Mouse (Mus musculus): ENCODE results near the gene Ccdc7a. TPM values are rescaled to one million over a fixed set of nuclear protein-coding genes. Genes with fewer than 3 reads are reported as not detected.

The Ccdc7a gene
- polyA plus RNA-seq, 1 experiment from 2014 or later = not detected

DNA sequence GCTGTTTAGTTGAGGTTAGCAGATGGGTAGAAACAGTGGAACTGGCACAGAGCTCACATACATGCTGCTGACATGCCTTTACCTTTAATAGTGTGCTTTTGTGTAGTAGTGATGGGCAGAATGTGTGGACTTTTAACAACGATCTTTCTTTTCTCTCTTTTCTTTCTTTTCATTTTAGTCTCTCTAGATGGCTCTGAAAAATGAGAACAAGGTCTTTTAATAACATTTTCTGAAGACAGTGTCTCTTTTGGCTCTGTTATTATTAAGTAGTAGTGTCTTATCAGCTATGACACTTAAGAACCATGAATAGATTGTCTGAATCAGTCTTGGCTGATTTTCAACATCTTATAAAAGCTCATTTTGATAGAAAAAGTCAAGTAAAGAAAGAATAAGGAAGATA is 266.7 kb downstream of the Ccdc7a start, which contains the start of gene Gm3952:
TSS of gene Gm3952 (minus strand) at position 101 of the 400 bp plus-strand sequence.
- DNase-seq (ENCODE audit: low spot score) (no peak), ATAC-seq (ENCODE audit: insufficient number of reproducible peaks, low FRiP score, low TSS enrichment, low read depth) (no peak)
- Histone ChIP-seq H3K4me3 (ENCODE audit: low read depth, low read length) (no peak within 1 kb of the TSS), H3K9ac (ENCODE audit: low read length) (no peak within 1 kb of the TSS), H3K4me1 (ENCODE audit: control insufficient read depth, insufficient read depth, low read length) (no peaks in the 10 kb centered on the region), H3K4me2 (ENCODE audit: low read depth, severe bottlenecking) (no peak within 1 kb of the TSS), H3K27me3 (ENCODE audit: control insufficient read depth, insufficient read depth, low read length) (no peaks in the 10 kb centered on the region), H3K27ac (replicated peaks; ENCODE audit: low read depth, low read length) (no peak within 1 kb of the TSS), H3K9me3 (ENCODE audit: control insufficient read depth, low read length) (no peaks in the 10 kb centered on the region), H3K36me3 (ENCODE audit: control insufficient read depth, insufficient read depth, low read length) (no peaks in the 10 kb centered on the region)
- 82% methylated on average over 1 of the region's 1 CpGs for WGBS

DNA sequence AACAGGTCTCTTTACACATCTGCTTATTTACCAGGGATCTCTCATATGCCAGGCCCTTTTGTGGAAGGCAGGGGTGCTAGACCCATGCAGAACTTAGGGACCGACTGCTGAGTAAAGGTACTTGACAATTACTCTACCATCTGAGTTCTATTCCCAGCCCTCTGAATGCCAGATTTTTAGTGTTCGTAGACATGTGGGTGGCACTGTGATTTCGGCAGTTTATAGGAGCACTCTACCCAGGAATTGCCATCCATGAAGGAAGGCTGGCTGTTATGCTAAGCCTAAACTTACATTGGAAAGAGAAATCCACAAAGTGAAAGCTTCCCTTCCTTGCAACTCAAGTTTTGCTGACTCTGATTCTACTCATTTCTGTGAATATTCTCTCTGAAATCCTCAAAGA is 329.6 kb downstream of the Ccdc7a start:
- WGBS = 95% methylated on average over 3 of the region's 3 CpGs
- Histone ChIP-seq H3K9ac (ENCODE audit: low read length) (no peak overlapping the region), H3K27me3 (ENCODE audit: control insufficient read depth, insufficient read depth, low read length) (no peaks in the 10 kb centered on the region), H3K4me1 (ENCODE audit: control insufficient read depth, insufficient read depth, low read length) (no peaks in the 10 kb centered on the region), H3K4me2 (ENCODE audit: low read depth, severe bottlenecking) (no peak overlapping the region), H3K27ac (replicated peaks; ENCODE audit: low read depth, low read length) (no peak overlapping the region), H3K36me3 (ENCODE audit: control insufficient read depth, insufficient read depth, low read length) (peaks cover 7% of the 10 kb centered on the region; the same call in 1 of the 2 replicates), H3K4me3 (ENCODE audit: low read depth, low read length) (no peak overlapping the region), H3K9me3 (ENCODE audit: control insufficient read depth, low read length) (no peaks in the 10 kb centered on the region)
- DNase-seq (ENCODE audit: low spot score) (no peak), ATAC-seq (ENCODE audit: insufficient number of reproducible peaks, low FRiP score, low TSS enrichment, low read depth) (no peak)

GRCm38 (mm10) chr8:128734118-128734517 is 331.2 kb downstream of the Ccdc7a start:
- Histone ChIP-seq H3K4me3 (ENCODE audit: low read depth, low read length) (no peak overlapping the region), H3K36me3 (ENCODE audit: control insufficient read depth, insufficient read depth, low read length) (peaks cover 7% of the 10 kb centered on the region; the same call in 1 of the 2 replicates), H3K9me3 (ENCODE audit: control insufficient read depth, low read length) (no peaks in the 10 kb centered on the region), H3K27me3 (ENCODE audit: control insufficient read depth, insufficient read depth, low read length) (no peaks in the 10 kb centered on the region), H3K4me2 (ENCODE audit: low read depth, severe bottlenecking) (no peak overlapping the region), H3K27ac (replicated peaks; ENCODE audit: low read depth, low read length) (no peak overlapping the region), H3K4me1 (ENCODE audit: control insufficient read depth, insufficient read depth, low read length) (no peaks in the 10 kb centered on the region), H3K9ac (ENCODE audit: low read length) (no peak overlapping the region)
- DNase-seq (ENCODE audit: low spot score) (no peak), ATAC-seq (ENCODE audit: insufficient number of reproducible peaks, low FRiP score, low TSS enrichment, low read depth) (no peak)
- WGBS = 88% methylated on average over 3 of the region's 3 CpGs

DNA sequence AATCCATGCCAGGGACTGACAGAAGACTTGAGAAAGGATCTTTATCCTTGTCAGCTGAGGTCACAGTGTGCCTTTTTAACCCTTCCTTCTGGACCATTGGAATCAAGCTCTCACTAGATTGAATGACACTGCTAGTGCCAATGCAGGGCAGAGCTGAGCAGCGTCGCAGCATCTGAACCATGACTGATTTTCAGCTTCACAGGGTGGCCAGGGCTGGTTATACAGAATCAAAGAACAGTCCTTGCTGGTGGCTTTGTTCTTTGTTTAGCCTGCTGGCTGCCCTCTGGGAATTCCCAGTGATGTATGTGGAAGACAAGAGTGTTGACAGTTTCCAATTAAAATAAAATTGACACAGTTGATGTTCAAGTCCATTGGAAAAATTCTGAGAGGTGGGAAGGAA is 333.1 kb downstream of the Ccdc7a start:
- no peak overlapping the region for H3K27ac ChIP-seq (replicated peaks; ENCODE audit: low read depth, low read length)
- H3K9me3 ChIP-seq (ENCODE audit: control insufficient read depth, low read length) = no peaks in the 10 kb centered on the region
- H3K4me2 ChIP-seq (ENCODE audit: low read depth, severe bottlenecking) = no peak overlapping the region
- peaks cover 9% of the 10 kb centered on the region; the same call in 1 of the 2 replicates for H3K36me3 ChIP-seq (ENCODE audit: control insufficient read depth, insufficient read depth, low read length)
- DNase-seq (ENCODE audit: low spot score) (no peak), ATAC-seq (ENCODE audit: insufficient number of reproducible peaks, low FRiP score, low TSS enrichment, low read depth) (no peak)
- no peaks in the 10 kb centered on the region for H3K27me3 ChIP-seq (ENCODE audit: control insufficient read depth, insufficient read depth, low read length)
- H3K4me3 ChIP-seq (ENCODE audit: low read depth, low read length) = no peak overlapping the region
- H3K9ac ChIP-seq (ENCODE audit: low read length) = no peak overlapping the region
- H3K4me1 ChIP-seq (ENCODE audit: control insufficient read depth, insufficient read depth, low read length) = no peaks in the 10 kb centered on the region
- 76% methylated on average over 2 of the region's 2 CpGs for WGBS

- Histone ChIP-seq H3K4me3 (ENCODE audit: low read depth, low read length) (no peak overlapping the region), H3K27ac (replicated peaks; ENCODE audit: low read depth, low read length) (no peak overlapping the region), H3K9ac (ENCODE audit: low read length) (no peak overlapping the region), H3K9me3 (ENCODE audit: control insufficient read depth, low read length) (no peaks in the 10 kb centered on the region), H3K27me3 (ENCODE audit: control insufficient read depth, insufficient read depth, low read length) (no peaks in the 10 kb centered on the region), H3K36me3 (ENCODE audit: control insufficient read depth, insufficient read depth, low read length) (peaks cover 8% of the 10 kb centered on the region; the same call in 1 of the 2 replicates), H3K4me1 (ENCODE audit: control insufficient read depth, insufficient read depth, low read length) (no peaks in the 10 kb centered on the region), H3K4me2 (ENCODE audit: low read depth, severe bottlenecking) (no peak overlapping the region)
- DNase-seq (ENCODE audit: low spot score) (no peak), ATAC-seq (ENCODE audit: insufficient number of reproducible peaks, low FRiP score, low TSS enrichment, low read depth) (no peak)
- WGBS = 100% methylated on average over 1 of the region's 1 CpGs
These were observed 338.1 kb downstream of the Ccdc7a start for GRCm38 (mm10) chr8:128727213-128727612.

- Histone ChIP-seq H3K4me3 (ENCODE audit: low read depth, low read length) (no peak overlapping the region), H3K9me3 (ENCODE audit: control insufficient read depth, low read length) (no peaks in the 10 kb centered on the region), H3K27me3 (ENCODE audit: control insufficient read depth, insufficient read depth, low read length) (no peaks in the 10 kb centered on the region), H3K4me2 (ENCODE audit: low read depth, severe bottlenecking) (no peak overlapping the region), H3K36me3 (ENCODE audit: control insufficient read depth, insufficient read depth, low read length) (peaks cover 11% of the 10 kb centered on the region; the same call in 1 of the 2 replicates), H3K4me1 (ENCODE audit: control insufficient read depth, insufficient read depth, low read length) (no peaks in the 10 kb centered on the region), H3K27ac (replicated peaks; ENCODE audit: low read depth, low read length) (no peak overlapping the region), H3K9ac (ENCODE audit: low read length) (no peak overlapping the region)
- ATAC-seq (ENCODE audit: insufficient number of reproducible peaks, low FRiP score, low TSS enrichment, low read depth) (no peak; the same call in 1 of the 2 replicates), DNase-seq (ENCODE audit: low spot score) (no peak)
- 75% methylated on average over 1 of the region's 1 CpGs for WGBS
These were observed 340.5 kb downstream of the Ccdc7a start for GRCm38 (mm10) chr8:128724819-128725218.

GRCm38 (mm10) chr8:128716184-128716583 is 349.1 kb downstream of the Ccdc7a start:
- Histone ChIP-seq H3K27me3 (ENCODE audit: control insufficient read depth, insufficient read depth, low read length) (no peaks in the 10 kb centered on the region), H3K9me3 (ENCODE audit: control insufficient read depth, low read length) (no peaks in the 10 kb centered on the region), H3K4me2 (ENCODE audit: low read depth, severe bottlenecking) (no peak overlapping the region), H3K4me3 (ENCODE audit: low read depth, low read length) (no peak overlapping the region), H3K4me1 (ENCODE audit: control insufficient read depth, insufficient read depth, low read length) (no peaks in the 10 kb centered on the region), H3K36me3 (ENCODE audit: control insufficient read depth, insufficient read depth, low read length) (peaks cover 15% of the 10 kb centered on the region), H3K9ac (ENCODE audit: low read length) (no peak overlapping the region), H3K27ac (replicated peaks; ENCODE audit: low read depth, low read length) (no peak overlapping the region)
- DNase-seq (ENCODE audit: low spot score) (no peak), ATAC-seq (ENCODE audit: insufficient number of reproducible peaks, low FRiP score, low TSS enrichment, low read depth) (no peak)

- WGBS = 58% methylated on average over 3 of the region's 3 CpGs
These were observed 356.1 kb downstream of the Ccdc7a start for GRCm38 (mm10) chr8:128709261-128709660.

DNA sequence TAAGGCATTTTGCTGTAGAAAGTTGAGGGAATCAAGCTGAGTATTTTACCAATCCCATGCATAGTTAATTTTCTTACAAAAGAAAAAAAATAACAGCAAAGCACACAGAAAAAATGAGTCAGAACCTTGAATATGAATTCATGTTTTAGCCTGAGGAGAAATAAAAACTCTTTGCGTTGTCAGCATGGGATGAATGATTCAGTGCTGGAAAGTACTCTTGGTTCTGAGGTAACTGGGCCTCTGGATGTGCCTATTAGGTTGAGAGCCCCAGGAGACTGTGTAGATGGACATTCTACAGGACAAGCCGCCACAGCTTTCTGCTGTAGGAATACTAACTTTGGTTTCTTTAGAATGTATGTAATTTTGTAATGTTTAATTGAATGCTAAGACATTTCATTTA is 360.5 kb downstream of the Ccdc7a start:
- Histone ChIP-seq H3K36me3 (ENCODE audit: control insufficient read depth, insufficient read depth, low read length) (no peaks in the 10 kb centered on the region; the same call in none of the 2 replicates), H3K27ac (replicated peaks; ENCODE audit: low read depth, low read length) (no peak overlapping the region), H3K4me2 (ENCODE audit: low read depth, severe bottlenecking) (no peak overlapping the region), H3K4me1 (ENCODE audit: control insufficient read depth, insufficient read depth, low read length) (no peaks in the 10 kb centered on the region), H3K4me3 (ENCODE audit: low read depth, low read length) (no peak overlapping the region), H3K9me3 (ENCODE audit: control insufficient read depth, low read length) (no peaks in the 10 kb centered on the region), H3K27me3 (ENCODE audit: control insufficient read depth, insufficient read depth, low read length) (no peaks in the 10 kb centered on the region), H3K9ac (ENCODE audit: low read length) (no peak overlapping the region)
- DNase-seq (ENCODE audit: low spot score) (no peak), ATAC-seq (ENCODE audit: insufficient number of reproducible peaks, low FRiP score, low TSS enrichment, low read depth) (no peak)
- WGBS = 97% methylated on average over 2 of the region's 2 CpGs

More at GRCm38 (mm10) chr8:128709261-128709660, 356.1 kb downstream of the Ccdc7a start:
- DNase-seq (ENCODE audit: low spot score) = peak; percentile 85
- Histone ChIP-seq H3K4me3 (ENCODE audit: low read depth, low read length) (no peak overlapping the region), H3K4me2 (ENCODE audit: low read depth, severe bottlenecking) (no peak overlapping the region), H3K9ac (ENCODE audit: low read length) (no peak overlapping the region), H3K27ac (replicated peaks; ENCODE audit: low read depth, low read length) (no peak overlapping the region), H3K9me3 (ENCODE audit: control insufficient read depth, low read length) (no peaks in the 10 kb centered on the region), H3K36me3 (ENCODE audit: control insufficient read depth, insufficient read depth, low read length) (peaks cover 10% of the 10 kb centered on the region), H3K4me1 (ENCODE audit: control insufficient read depth, insufficient read depth, low read length) (no peaks in the 10 kb centered on the region), H3K27me3 (ENCODE audit: control insufficient read depth, insufficient read depth, low read length) (no peaks in the 10 kb centered on the region)
- no peak for ATAC-seq (ENCODE audit: insufficient number of reproducible peaks, low FRiP score, low TSS enrichment, low read depth)

All from limb, embryonic 11.5 days (tissue).